Mouse (Mus musculus) embryo, embryonic 9.5 days (tissue): ENCODE data around the gene Gbgt1.

Experiments used
- DNase-seq: peaks from one replicate; pipeline ENCODE4 v3.0.0-alpha.2; 2017; ENCODE audit errors: extremely low spot score

The Gbgt1 gene

DNA sequence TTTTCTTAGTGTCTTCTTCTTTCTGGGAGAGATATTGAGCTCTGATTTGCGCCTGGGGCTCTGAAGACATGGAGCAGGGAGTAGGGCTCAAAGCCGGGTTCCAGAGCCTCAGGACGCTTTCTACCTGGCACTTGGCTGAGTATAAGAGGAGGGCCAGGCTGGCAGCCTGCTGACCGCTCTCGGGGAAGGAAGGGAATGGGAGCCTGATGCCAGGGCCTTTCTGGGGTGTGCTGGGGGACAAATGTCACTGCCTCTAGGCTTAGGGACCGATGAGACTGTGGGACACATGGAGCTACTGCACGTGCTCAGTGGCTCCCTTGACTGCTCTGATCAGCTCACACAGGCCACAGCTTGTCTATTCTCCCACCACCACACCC, 31.7 kb downstream of the Gbgt1 start:
- DNase-seq: no peak

DNA sequence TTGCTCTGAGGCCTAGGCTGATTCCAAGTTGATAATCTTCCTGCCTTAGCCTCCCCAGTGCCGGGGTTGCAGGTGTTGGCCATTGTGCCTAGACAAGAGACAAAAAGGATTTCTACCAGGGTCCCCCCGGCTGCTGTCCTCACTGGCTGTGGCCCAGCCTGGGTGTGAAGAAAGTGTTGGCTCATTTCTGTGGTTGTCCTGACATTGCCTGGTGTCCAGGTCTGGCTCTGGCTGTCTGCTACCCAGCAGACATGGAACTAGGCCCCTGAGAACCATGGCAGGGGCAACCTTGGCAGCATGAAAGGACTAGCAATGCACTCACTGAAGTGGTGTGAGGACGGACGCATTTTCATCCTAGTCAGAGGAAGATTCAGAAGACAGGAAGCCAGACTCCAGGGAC, 33.2 kb downstream of the Gbgt1 start:
- no peak for DNase-seq

DNA sequence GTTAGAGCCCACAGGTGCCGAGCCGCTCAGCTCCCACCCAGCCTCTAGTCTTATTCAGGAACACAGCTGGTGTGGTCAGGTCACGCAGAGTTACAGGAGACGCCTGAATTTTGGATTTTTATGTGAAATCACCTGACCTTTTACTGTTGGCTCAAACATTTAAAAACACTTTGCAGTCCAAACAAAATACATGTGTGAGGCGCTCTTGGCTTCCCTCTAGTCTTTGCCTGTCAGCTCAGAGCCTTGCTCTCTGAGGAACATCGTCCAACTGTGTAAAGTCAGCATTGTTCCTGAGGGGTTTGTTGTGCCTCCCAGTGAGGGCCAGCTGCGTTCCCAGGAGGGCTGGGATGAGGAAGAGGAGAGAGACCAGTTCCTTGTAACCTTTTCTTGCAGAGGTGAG, 33.6 kb downstream of the Gbgt1 start:
- no peak for DNase-seq

DNA sequence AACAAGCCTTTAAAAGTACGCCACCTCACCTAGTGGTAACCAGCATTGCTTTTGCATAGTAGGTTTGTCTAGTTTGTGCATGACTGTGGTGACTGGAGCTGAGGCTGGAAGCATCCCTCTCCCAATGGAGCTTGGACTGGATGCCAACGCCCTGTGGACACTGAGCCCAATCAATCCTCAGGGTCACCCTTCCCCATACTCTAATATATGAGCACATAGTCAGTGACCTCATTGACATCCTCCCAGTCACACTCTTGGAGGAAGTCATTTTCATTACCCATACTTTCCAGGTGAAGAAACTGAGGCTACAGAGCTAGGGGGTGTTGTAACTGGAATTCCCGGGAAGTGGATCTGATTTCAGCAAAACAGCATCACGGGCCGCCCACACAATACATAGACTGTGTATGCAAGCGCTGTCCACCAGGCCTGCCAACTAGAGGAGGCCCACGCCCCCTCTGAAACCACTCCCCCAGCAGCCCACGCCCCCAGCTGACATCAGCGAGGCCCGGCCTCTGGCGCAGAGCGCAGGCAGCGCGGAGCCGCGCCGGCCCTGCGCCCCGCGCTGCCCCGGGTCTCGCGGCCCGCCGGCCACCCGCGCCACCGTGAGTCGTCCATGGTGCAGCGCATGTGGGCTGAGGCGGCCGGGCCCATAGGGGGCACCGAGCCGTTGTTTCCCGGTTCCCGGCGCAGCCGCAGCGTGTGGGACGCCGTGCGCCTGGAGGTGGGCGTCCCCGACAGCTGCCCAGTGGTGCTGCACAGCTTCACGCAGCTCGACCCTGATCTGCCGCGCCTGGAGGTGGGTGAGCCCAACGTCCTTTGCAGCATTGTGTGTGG, 36.5 kb downstream of the Gbgt1 start:
- DNase-seq: peak; percentile 89

DNA sequence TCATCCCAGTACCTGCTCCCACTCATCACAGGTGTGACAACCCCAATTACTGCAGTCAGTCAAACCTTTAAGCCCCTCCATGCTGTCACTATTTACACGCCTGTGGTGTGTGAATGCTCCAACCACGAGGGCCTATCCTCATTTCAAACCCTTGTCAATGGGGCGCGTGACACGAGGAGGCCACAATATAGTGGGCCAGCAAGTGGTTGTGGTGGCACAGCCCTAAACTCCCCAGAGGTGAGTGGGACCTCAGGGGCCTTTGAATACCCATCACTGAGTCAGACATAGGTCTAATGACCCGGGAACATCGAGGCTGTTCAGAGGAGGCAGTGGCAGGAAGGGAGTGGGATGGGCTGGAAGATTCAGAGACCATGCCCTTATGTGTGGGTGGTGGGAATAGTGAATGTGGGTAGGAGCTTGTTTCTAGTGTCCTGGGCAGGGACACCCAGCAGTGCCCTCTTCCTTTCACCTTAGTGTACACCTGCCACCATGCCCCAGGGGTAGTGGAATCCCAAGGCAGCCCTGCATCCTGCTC, 37.3 kb downstream of the Gbgt1 start:
- DNase-seq: no peak

DNA sequence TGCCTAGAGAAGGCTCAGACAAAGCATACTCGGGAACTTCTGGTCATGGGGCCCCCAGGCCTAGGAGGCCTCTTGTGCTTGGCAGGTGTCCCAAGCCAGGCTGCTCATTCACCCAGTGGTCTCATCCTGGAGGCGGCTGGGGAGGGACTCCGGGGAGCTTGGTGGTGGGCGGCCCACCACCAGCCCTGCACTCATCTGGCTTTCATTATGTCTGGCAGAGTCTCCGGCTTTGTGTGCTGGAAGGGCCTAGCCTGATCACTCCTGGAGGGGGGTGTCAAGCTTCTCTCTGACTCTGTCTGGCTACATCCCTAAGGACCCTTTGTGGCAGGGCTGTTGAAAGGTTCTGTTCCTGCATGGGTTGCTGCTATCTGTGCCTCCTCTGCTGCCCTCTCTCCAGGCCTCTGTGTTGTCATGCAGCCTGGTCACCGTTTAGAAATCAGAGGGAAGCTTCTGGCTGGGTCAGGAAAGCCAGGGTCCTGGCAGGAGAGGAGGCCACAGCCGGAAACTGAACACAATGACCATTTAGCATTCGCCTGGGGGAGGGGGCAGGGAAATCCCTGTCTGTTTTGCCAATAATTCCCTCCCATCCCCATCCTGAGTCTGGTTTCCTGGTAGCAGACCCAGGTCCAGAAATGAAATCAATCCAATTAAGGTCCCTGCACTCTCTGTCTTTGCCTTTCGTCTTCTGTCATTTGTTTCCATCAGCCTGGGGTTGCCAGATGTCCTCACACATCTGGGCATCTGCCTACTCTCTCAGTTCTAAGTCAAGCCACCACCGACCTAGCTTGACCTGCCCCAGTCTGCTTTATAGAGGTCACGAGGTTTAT, 38.0 kb downstream of the Gbgt1 start:
- DNase-seq: peak; percentile 55

DNA sequence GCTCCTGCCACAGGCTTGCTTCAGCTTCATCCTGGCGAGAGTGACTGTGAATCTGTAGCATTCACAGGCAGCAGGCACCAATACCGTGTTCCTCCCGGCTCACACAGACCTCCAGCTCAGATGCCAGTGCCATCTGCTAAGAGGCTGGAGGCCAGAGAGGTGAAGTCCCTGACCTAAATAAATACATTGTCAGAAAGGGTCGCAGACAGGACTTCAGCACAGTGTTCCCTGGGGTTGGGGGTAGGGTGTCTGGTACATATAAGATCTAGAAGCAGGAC, 38.5 kb downstream of the Gbgt1 start:
- DNase-seq: peak; percentile 40

DNA sequence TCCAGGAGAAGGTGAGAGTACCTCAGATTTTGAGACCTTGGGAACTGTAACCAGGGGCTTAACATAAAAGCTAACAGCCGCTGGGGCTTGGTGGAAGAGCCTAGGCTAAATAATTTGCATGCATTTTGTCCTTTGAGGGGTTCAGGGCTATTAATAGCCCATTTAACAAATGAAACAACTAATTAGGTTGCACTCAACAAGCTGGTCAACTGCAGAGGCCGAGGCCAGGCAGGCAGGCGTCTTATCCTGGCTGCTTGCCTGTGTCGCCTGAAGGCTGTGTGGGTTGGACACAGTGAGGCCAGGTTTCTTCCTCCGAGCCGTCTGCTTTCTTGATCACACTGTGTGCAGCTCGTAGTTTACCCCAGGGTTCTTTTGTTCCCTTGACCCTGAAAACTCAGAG, 39.0 kb downstream of the Gbgt1 start:
- no peak for DNase-seq

DNA sequence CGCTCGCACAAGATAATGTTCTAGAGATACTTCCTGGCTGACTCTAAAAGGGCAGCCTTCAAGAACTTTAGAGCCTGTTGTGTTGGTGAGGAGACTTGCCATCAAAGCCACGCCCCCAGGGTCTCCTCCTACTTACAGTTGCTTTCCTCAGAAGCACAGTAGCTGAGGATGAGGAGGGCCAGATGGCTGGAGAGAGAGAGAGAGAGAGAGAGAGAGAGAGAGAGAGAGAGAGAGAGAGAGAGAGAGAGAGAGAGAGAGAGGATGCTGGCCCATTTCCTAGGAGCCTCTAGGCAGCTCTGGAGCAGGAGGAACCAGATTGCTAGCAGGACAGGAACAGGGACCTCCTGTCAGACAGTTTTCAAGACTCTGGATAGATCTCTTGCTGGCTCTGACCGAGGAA, 39.5 kb downstream of the Gbgt1 start:
- DNase-seq: no peak

DNA sequence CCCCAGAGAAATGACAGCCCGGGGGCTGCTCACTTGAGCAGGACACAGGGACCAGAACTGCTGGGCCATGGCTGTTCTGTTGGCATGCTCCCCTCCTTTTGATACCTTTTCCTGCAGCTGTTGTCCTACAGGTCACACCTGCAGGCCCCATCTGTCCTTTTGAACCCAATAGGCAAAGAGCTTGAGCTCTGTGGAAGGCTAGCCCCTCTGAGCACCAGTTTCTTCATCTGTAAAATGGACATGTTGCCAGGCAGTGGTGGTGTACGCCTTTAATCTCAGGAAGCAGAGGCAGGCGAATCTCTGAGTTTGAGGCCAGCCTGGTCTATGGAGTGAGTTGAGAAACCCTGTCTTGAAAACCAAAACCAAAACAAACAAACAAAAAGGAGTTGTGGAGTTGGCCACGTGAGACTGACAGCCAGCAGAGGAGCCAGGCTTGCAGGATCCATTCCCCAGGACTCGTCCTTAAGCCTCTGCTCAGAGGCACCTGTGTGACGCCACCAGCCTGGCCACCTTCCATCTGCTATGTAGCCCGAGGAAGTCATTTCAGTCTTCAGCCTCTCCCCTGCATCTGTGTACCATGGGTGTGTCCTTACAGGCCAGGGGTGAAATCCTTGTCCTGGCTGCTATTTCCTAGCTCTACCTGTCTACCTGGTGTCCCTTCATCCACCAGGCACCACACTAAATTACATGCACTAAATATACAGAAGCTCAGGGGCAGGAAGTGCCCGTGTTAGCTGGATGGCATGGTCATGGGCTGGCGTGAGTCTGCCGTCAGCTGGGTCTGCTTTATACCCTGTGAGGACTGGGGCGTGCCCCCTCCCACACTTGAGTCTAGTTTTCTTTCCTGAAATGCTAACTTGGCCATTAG, 40.3 kb downstream of the Gbgt1 start:
- DNase-seq: no peak

DNA sequence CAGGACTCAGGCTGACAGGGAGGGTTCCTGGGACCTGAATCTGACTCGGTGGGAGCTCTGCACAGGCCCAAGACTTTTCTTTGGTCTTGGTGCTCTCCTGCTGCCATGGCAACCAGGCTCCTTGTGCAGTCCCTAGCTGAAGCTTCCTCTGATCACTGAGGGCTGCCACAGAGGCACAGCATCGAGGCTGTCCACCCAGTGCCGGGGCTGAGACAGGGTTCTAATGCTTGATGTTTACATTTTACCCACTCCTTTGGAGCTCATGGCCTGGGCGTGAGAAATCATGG, 40.9 kb downstream of the Gbgt1 start:
- DNase-seq: no peak

DNA sequence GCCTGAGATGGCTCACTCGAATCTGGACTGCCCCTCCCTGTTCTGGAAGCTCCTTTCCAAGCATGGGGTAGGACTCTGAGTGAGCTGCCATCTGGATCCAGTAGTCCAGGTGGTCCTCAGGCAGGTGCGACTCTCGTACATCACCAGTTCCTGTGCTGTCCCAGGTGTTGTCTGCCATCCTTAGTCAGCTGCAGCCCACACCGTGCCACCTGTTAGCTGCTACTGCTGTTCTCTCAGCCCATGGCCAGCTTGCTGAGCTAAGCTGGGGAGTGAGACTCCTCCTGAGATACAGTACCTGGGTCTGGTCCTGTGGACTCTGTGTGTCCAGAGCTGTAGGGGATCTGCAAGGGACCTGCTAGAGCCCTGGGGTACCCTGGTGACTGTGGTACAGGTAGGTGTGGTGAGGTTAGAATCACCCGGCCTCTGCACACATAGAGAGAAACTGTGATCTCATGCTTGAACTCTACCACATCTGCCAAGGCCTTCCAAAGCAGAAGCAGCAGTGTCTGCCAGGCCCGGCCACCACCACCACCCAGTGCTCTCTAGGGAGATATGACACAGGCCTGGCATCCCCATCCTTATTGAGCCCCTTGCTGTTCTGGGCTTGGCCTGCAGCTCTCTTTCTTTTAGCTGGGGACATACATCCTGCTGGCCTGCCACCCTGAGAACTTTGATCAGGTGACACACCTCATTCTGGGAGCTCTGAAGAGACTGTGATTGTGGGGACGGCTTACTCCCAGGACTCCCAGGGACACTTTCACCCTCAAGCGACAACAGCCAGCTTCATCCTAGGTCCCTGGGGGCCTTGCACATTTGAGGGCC, 41.5 kb downstream of the Gbgt1 start:
- DNase-seq: no peak

DNA sequence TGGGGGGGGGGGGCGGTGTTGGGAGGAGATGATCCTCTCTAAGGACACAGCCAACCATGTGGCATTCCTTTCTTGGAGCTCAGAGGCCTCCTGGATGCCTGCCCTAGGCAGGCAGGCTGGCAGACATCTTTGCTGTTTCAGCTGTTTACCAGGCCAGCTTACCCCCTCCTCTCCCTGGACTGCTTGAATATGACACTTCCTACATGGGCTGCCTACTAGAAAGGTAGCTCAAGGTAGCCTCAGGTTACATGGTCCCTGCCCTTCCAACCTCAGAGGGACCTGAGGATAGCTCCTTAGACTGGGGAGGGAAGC, 42.1 kb downstream of the Gbgt1 start:
- DNase-seq: no peak

DNA sequence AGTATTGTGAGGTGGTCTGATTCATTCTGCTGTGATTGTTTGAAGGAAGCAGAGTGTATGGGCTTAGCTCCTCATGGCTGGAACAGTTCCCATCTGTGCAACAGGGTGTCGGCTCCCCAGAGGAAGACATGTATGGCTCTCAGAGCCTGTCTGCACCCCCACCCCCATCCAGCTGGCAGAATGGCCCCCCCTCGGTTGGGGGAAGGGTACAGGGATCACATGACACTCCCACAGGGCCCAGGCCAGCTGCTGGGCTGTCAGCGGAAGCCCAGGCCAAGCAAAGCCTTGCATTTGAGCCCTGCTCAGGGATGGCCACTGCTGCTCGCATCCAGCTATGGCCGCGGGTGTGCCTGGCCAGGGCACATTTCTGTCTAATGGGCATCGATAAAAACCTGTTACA, 42.5 kb downstream of the Gbgt1 start:
- peak; percentile 33 for DNase-seq

DNA sequence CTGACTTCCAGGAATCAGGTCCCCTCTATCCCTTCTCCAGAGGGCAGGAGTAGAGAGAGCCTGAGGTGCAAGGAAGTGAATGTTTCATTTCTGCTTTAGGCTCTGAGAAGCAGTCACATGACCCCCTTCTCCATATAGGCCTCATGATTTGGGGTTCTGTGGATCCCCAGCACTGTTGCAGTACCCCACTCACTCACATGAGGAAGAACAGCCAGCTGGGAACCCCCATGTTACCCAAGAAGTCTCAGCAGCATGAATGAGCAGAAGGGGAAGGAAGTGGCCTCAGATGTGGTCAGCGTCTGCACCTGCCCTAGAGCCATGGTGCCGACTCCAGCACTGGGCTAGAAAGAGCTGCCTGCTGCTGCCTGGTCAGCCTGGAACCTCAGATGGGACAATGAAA, 43.3 kb downstream of the Gbgt1 start:
- DNase-seq: no peak

DNA sequence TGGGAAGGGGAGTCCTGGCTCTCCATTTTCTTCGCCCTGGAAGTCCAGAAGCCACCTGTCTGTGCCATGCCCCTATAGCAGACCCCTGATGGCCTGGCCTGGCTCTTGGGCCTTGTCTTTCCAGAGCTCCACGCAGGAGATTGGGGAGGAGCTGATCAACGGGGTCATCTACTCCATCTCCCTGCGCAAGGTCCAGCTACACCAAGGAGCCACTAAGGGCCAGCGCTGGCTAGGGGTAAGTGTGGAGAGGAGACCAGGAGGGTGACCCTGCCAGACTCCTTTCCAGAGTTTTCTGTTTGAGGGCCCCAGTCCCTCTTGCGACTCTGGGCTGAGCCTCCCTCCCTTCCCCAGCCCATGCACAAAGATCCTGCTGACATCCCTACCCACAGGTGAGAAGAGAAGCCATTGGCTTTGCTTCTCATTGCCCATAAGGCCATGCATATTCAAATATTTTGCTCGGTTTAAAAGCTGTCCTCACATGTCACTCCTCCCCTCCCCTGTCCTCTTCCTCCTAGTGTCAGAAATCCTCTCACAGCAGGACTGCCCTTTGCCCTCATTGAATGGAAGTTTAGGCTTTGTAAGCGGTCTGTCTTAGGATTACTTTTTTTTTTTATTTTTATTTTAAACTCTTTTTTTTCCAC, 44.0 kb downstream of the Gbgt1 start:
- no peak for DNase-seq

DNA sequence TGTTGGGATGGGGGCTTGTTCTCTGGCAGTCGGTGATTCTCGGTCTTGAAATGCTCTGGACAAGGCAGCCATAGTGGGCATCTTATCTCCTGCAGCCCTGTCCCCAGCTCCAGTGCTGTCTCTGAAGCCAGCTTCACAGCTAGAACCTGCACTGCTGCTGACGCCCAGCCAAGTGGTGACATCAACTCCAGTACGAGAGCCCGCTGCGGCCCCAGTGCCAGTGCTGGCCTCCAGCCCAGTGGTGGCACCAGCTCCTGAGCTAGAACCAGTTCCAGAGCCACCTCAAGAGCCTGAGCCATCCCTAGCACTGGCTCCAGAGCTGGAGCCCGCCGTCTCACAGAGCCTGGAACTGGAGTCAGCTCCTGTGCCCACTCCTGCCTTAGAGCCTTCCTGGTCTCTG, 47.2 kb downstream of the Gbgt1 start:
- DNase-seq: no peak

DNA sequence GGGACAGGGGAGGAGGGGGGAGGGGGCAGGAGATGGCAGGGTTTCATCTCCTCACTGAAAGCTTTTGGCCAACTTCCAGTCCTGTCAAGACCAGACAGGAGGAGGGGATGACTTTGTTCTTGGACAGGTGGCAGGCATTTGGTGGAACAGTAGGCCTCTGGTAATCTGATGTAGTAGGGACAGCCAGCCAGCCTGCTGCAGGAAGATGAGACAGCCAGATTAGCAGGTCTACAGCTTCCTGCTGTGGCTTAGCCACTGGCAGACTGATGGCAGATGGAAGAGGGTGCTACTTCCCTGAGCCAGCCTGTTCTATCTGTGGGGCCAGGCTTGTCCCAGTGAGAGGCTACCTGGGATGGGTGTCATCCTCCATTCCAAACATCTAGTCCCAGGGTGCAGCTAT, 49.3 kb downstream of the Gbgt1 start:
- no peak for DNase-seq

DNA sequence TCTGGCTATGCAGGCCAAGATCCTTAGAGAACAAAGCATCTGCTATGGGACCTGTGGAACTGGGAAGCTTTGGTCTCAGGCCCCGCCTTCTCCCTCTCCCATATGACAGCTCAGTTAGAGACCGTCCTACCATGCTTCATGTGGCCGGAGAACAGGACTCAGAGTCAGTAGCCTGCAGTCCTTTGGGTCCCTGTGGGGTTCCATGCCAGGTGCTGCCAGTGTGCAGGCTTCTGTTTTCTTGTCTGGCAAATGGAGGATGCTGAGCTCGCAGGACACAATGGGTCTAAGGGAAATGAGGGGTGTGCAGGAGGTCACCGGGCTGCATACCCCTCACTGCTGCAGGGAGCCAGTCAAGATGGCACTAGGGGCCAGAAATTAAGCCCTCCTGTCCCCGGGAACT, 49.9 kb downstream of the Gbgt1 start:
- no peak for DNase-seq

DNA sequence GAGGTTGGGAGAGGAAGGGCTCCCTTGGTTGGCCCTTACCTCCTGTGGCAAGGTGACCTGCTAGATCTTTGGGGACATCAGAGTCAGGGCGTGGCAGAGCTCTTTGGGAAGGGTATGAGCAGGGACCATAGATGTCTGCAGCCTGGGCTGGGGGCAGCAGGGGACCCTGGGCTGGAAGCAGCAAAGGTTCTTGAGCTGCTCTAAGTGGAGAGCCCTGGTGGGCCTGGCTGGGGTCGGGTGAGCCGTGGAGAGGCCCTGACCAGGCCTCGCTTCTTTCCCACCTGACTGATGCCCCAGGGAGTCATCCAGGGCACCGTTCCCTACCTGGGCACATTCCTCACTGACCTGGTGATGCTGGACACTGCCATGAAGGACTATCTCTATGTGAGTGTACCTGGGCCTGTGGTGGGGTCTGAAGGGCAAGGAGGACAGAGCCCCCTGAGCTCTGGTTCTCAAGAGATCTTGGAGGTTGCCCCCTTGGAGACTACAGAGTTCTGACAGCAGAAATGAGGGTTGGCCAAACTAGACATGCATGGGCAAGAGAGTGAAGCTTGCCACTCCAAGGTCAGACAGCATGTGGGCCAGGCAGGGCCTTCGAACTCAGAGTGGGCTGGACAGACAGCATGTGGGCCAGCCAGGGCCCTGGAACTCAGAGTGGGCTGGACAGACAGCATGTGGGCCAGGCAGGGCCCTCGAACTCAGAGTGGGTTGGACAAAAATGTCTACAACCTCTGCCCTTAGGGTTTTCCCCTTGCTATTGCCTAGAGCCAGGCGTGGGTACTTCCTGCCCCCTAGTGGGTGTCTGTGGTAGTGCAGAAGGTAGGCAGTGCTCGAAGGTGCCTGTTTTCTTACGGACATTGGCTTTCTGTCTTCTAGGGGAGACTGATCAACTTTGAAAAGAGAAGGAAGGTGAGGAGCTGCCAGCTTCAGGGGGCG, 50.8 kb downstream of the Gbgt1 start:
- DNase-seq: peak; percentile 84
